In the genomic region with DNA sequence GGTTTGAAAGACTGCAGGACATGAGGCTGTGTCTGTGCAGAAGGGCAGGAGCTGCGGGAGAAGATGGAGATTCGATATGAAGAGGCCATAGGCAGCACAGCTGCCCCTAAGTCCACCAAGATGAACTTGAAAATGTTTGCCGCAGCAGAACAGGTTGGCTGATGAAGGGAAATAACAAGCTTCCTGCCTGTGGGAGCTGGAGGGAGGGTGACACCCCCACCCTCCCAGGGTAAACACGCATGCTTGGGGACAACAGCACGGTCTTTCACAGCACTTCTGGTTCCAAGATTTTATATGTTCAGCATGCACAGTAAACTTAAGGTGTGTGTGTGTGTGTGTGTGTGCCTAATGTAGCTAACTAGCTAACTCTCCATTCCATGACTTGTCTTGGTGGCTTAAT, we compare ENCODE assay signal across 16 mouse cellular contexts. TPM values are rescaled to one million over a fixed set of nuclear protein-coding genes. Genes with fewer than 3 reads are reported as not detected.
"Had no signal": no experiment of that assay in that cellular context is flagged by ENCODE, and none has a peak within 500 bp of the region (broad histone marks: within the 10 kb centered on the region; RNA-seq: fewer than 3 reads in every experiment).

No protein-coding gene starts in this region.

- H3K27ac ChIP-seq: layer of hippocampus, adult 2 months; liver, embryonic 13.5 days; lung, embryonic 15.5 days; midbrain, embryonic 15.5 days; neural tube, embryonic 13.5 days; stomach, embryonic 15.5 days had no signal

- H3K9ac ChIP-seq: liver, embryonic 13.5 days; liver, postnatal 0 days; lung, embryonic 15.5 days; midbrain, embryonic 15.5 days; neural tube, embryonic 13.5 days; stomach, embryonic 15.5 days had no signal

- ATAC-seq: inflammation-experienced regulatory T-cells, adult 6 months; intestine, postnatal 0 days; liver, postnatal 0 days; midbrain, embryonic 15.5 days had no signal

- H3K4me3 ChIP-seq: layer of hippocampus, adult 2 months; liver, embryonic 13.5 days; lung, embryonic 15.5 days; midbrain, embryonic 15.5 days; neural tube, embryonic 13.5 days; stomach, embryonic 15.5 days had no signal

- H3K27me3 ChIP-seq: liver, embryonic 13.5 days; lung, embryonic 15.5 days; midbrain, embryonic 15.5 days; neural tube, embryonic 13.5 days; stomach, embryonic 15.5 days had no signal

- H3K36me3 ChIP-seq: liver, embryonic 13.5 days; lung, embryonic 15.5 days; midbrain, embryonic 15.5 days; neural tube, embryonic 13.5 days; stomach, embryonic 15.5 days had no signal

- H3K9me3 ChIP-seq: liver, embryonic 13.5 days; lung, embryonic 15.5 days; midbrain, embryonic 15.5 days; neural tube, embryonic 13.5 days; stomach, embryonic 15.5 days had no signal

- H3K4me2 ChIP-seq: liver, embryonic 13.5 days; lung, embryonic 15.5 days; midbrain, embryonic 11.5 days; midbrain, embryonic 15.5 days; neural tube, embryonic 13.5 days; stomach, embryonic 15.5 days had no signal

- DNase-seq: kidney, adult 9 months; kidney, postnatal 10 days; kidney, postnatal 4 days; liver; liver, embryonic 13.5 days; liver, postnatal 0 days; retina, postnatal 1 day; thymus, postnatal 36 days had no signal

RNA-seq across cellular contexts. Expression of gene Mboat2, which starts 38.6 kb away (rescaled TPM):
- polyA plus RNA-seq: inflammation-experienced regulatory T-cells, adult 6 months had no signal
